Mouse (Mus musculus): ENCODE measurements around the gene Cadm1. TPM values are rescaled to one million over a fixed set of nuclear protein-coding genes. Genes with fewer than 3 reads are reported as not detected.
A peak's percentile ranks its signal among the peaks of the same experiment; 100 is the strongest.

The Cadm1 gene
- polyA plus RNA-seq, 1 experiment from 2014 or later, result 13.6 TPM

GRCm38 (mm10) chr9:47882372-47882771 is 352.4 kb downstream of the Cadm1 start:
- Histone ChIP-seq H3K4me2 (ENCODE audit: low read depth, low read length) (no peak overlapping the region), H3K4me1 (ENCODE audit: insufficient read depth) (no peaks in the 10 kb centered on the region), H3K9ac (replicated peaks) (no peak overlapping the region), H3K36me3 (replicated peaks; ENCODE audit: insufficient read depth, low read length) (no peaks in the 10 kb centered on the region), H3K9me3 (ENCODE audit: low read length) (no peaks in the 10 kb centered on the region), H3K27me3 (ENCODE audit: insufficient read depth, low read length) (no peaks in the 10 kb centered on the region), H3K4me3 (ENCODE audit: low read depth, low read length) (no peak overlapping the region), H3K27ac (ENCODE audit: low read depth) (no peak overlapping the region)
- no peak for DNase-seq
- TF ChIP-seq CTCF (IDR thresholded peaks at IDR 0.05; ENCODE audit: low read depth), result no peak
- no peak for TF ChIP-seq EP300 (IDR thresholded peaks at IDR 0.05; ENCODE audit: low read depth)
- no peak for ATAC-seq
- 62% methylated on average over 11 of the region's 11 CpGs for WGBS (ENCODE audit: insufficient replicate concordance)

DNA sequence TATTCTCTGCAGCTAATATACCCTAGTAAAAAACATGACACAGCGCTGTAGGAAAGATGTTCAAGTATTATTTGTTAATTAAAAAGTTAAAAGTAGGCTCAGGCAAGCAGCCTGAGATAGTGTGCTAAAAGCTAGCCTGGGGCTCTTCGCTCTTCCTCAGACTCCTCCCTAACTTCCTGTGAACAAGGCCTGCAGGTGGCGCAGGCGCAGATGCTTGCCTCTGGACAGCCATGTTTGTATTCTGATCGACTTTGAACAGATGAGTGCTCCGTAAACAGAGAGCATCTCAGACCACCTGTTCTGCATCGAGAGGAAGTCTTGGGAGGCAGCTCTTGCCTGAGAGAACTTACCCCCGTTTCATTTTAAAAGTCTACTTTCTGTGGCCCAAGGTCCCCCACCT is 361.7 kb downstream of the Cadm1 start:
- DNase-seq (no peak), ATAC-seq (no peak)
- H3K9me3 ChIP-seq (ENCODE audit: low read length), result no peaks in the 10 kb centered on the region
- WGBS (ENCODE audit: insufficient replicate concordance), result 70% methylated on average over 8 of the region's 8 CpGs
- H3K4me2 ChIP-seq (ENCODE audit: low read depth, low read length), result no peak overlapping the region
- no peak overlapping the region for H3K27ac ChIP-seq (ENCODE audit: low read depth)
- H3K4me3 ChIP-seq (ENCODE audit: low read depth, low read length), result no peak overlapping the region
- H3K9ac ChIP-seq (replicated peaks), result no peak overlapping the region
- no peaks in the 10 kb centered on the region for H3K4me1 ChIP-seq (ENCODE audit: insufficient read depth)
- TF ChIP-seq CTCF (IDR thresholded peaks at IDR 0.05; ENCODE audit: low read depth) (no peak), EP300 (IDR thresholded peaks at IDR 0.05; ENCODE audit: low read depth) (no peak)
- H3K27me3 ChIP-seq (ENCODE audit: insufficient read depth, low read length), result no peaks in the 10 kb centered on the region
- no peaks in the 10 kb centered on the region for H3K36me3 ChIP-seq (replicated peaks; ENCODE audit: insufficient read depth, low read length)

DNA sequence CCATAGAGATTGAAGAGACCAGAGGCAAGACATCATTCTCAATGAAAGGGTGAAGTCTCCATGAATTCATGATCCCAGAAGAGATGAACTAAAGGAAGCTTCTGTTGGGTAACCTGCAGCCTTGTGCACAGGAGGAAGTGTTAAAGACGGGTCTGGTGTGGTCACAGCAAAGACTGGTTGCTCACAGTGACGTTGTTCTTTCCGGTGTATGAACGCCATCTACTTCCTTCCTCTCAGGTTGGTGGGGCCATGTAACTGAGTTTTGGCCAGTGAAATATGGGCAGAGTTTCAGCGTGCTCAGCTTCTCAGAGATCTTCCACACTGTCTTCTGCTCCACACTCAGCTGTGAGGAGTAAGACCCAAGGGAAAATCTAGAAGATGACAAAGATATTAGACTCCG is 363.0 kb downstream of the Cadm1 start:
- 0 out of 2 replicates have a peak overlapping the region, but pooled peaks have one; percentile 12 for H3K27ac ChIP-seq (ENCODE audit: low read depth)
- H3K4me3 ChIP-seq (ENCODE audit: low read depth, low read length), result no peak overlapping the region
- 40% methylated on average over 6 of the region's 6 CpGs for WGBS (ENCODE audit: insufficient replicate concordance)
- no peaks in the 10 kb centered on the region for H3K36me3 ChIP-seq (replicated peaks; ENCODE audit: insufficient read depth, low read length)
- no peaks in the 10 kb centered on the region for H3K27me3 ChIP-seq (ENCODE audit: insufficient read depth, low read length)
- H3K4me1 ChIP-seq (ENCODE audit: insufficient read depth), result no peaks in the 10 kb centered on the region
- no peaks in the 10 kb centered on the region for H3K9me3 ChIP-seq (ENCODE audit: low read length)
- TF ChIP-seq CTCF (IDR thresholded peaks at IDR 0.05; ENCODE audit: low read depth) (no peak), EP300 (IDR thresholded peaks at IDR 0.05; ENCODE audit: low read depth) (no peak)
- DNase-seq, result no peak
- peak; percentile 36; the same call in 1 of the 2 replicates for ATAC-seq
- H3K4me2 ChIP-seq (ENCODE audit: low read depth, low read length), result no peak overlapping the region
- no peak overlapping the region for H3K9ac ChIP-seq (replicated peaks)

DNA sequence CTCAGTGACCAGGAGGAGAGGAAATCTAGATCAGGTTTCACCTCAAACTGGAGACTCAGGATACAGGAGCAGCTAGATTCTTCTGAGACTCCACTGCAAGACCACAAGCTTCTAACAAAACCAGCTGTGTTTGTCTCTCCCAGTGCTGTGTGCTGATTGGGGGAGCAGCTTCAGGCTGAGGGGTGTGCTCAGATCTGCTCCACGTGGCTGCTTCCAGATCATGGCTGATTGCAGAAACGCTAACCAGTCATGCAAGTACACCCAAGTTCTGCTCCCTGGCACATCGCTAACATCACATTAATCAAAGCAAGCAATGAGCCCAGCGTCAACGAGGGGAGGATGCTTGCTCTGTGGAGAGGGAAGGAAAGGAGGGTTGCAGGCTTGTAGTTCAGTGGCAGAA is 364.1 kb downstream of the Cadm1 start:
- H3K36me3 ChIP-seq (replicated peaks; ENCODE audit: insufficient read depth, low read length), result no peaks in the 10 kb centered on the region
- DNase-seq (no peak), ATAC-seq (no peak)
- no peak overlapping the region for H3K4me3 ChIP-seq (ENCODE audit: low read depth, low read length)
- H3K4me1 ChIP-seq (ENCODE audit: insufficient read depth), result no peaks in the 10 kb centered on the region
- H3K27ac ChIP-seq (ENCODE audit: low read depth), result no peak overlapping the region
- no peaks in the 10 kb centered on the region for H3K9me3 ChIP-seq (ENCODE audit: low read length)
- no peak overlapping the region for H3K4me2 ChIP-seq (ENCODE audit: low read depth, low read length)
- 40% methylated on average over 5 of the region's 5 CpGs for WGBS (ENCODE audit: insufficient replicate concordance)
- H3K27me3 ChIP-seq (ENCODE audit: insufficient read depth, low read length), result no peaks in the 10 kb centered on the region
- no peak overlapping the region for H3K9ac ChIP-seq (replicated peaks)
- no peak for TF ChIP-seq CTCF (IDR thresholded peaks at IDR 0.05; ENCODE audit: low read depth)
- TF ChIP-seq EP300 (IDR thresholded peaks at IDR 0.05; ENCODE audit: low read depth), result no peak

- TF ChIP-seq EP300 (IDR thresholded peaks at IDR 0.05; ENCODE audit: low read depth), result no peak
- no peak for TF ChIP-seq CTCF (IDR thresholded peaks at IDR 0.05; ENCODE audit: low read depth)
- Histone ChIP-seq H3K36me3 (replicated peaks; ENCODE audit: insufficient read depth, low read length) (no peaks in the 10 kb centered on the region), H3K4me3 (ENCODE audit: low read depth, low read length) (no peak overlapping the region), H3K9me3 (ENCODE audit: low read length) (no peaks in the 10 kb centered on the region), H3K4me1 (ENCODE audit: insufficient read depth) (no peaks in the 10 kb centered on the region), H3K27me3 (ENCODE audit: insufficient read depth, low read length) (no peaks in the 10 kb centered on the region), H3K4me2 (ENCODE audit: low read depth, low read length) (no peak overlapping the region), H3K27ac (ENCODE audit: low read depth) (no peak overlapping the region), H3K9ac (replicated peaks) (no peak overlapping the region)
- DNase-seq (no peak), ATAC-seq (no peak)
- 41% methylated on average over 7 of the region's 7 CpGs for WGBS (ENCODE audit: insufficient replicate concordance)
These were observed 364.7 kb downstream of the Cadm1 start for GRCm38 (mm10) chr9:47894661-47895060.

GRCm38 (mm10) chr9:47895121-47895520 is 365.1 kb downstream of the Cadm1 start:
- no peak overlapping the region for H3K4me2 ChIP-seq (ENCODE audit: low read depth, low read length)
- no peaks in the 10 kb centered on the region for H3K9me3 ChIP-seq (ENCODE audit: low read length)
- 39% methylated on average over 9 of the region's 9 CpGs for WGBS (ENCODE audit: insufficient replicate concordance)
- H3K27ac ChIP-seq (ENCODE audit: low read depth), result no peak overlapping the region
- no peak overlapping the region for H3K4me3 ChIP-seq (ENCODE audit: low read depth, low read length)
- no peaks in the 10 kb centered on the region for H3K36me3 ChIP-seq (replicated peaks; ENCODE audit: insufficient read depth, low read length)
- H3K27me3 ChIP-seq (ENCODE audit: insufficient read depth, low read length), result no peaks in the 10 kb centered on the region
- DNase-seq (no peak), ATAC-seq (no peak)
- H3K9ac ChIP-seq (replicated peaks), result no peak overlapping the region
- H3K4me1 ChIP-seq (ENCODE audit: insufficient read depth), result no peaks in the 10 kb centered on the region
- TF ChIP-seq EP300 (IDR thresholded peaks at IDR 0.05; ENCODE audit: low read depth) (no peak), CTCF (IDR thresholded peaks at IDR 0.05; ENCODE audit: low read depth) (no peak)

GRCm38 (mm10) chr9:47900734-47901133 is 370.8 kb downstream of the Cadm1 start:
- Histone ChIP-seq H3K9ac (replicated peaks) (no peak overlapping the region), H3K4me2 (ENCODE audit: low read depth, low read length) (no peak overlapping the region), H3K4me1 (ENCODE audit: insufficient read depth) (no peaks in the 10 kb centered on the region), H3K27me3 (ENCODE audit: insufficient read depth, low read length) (no peaks in the 10 kb centered on the region), H3K4me3 (ENCODE audit: low read depth, low read length) (no peak overlapping the region), H3K36me3 (replicated peaks; ENCODE audit: insufficient read depth, low read length) (no peaks in the 10 kb centered on the region), H3K27ac (ENCODE audit: low read depth) (no peak overlapping the region), H3K9me3 (ENCODE audit: low read length) (no peaks in the 10 kb centered on the region)
- no peak for DNase-seq
- WGBS (ENCODE audit: insufficient replicate concordance), result 79% methylated on average over 10 of the region's 10 CpGs
- TF ChIP-seq EP300 (IDR thresholded peaks at IDR 0.05; ENCODE audit: low read depth) (no peak), CTCF (IDR thresholded peaks at IDR 0.05; ENCODE audit: low read depth) (no peak)
- no peak for ATAC-seq

Data from liver, postnatal 0 days (tissue).